Mouse (Mus musculus): Measurements from ENCODE around the gene Minar1. TPM values are rescaled to one million over a fixed set of nuclear protein-coding genes. Genes with fewer than 3 reads are reported as not detected.

Gene Minar1
- 1 to 10 TPM; 5.1 to 6.5 TPM for total RNA-seq (2021)

- peak; percentile 17 to 28 for DNase-seq (ENCODE audit: low spot score in 2 of 2)
- intact Hi-C loops (cut with DNase I): no loop called here
Observed at GRCm38 (mm10) chr9:89623006-89623760, at the start of gene Minar1. TSS of gene Minar1 (minus strand) at chr9:89623125.

- intact Hi-C loops (cut with DNase I): loop anchor here (5.0 kb wide), 1 partner anchor 118 kb away; no protein-coding TSS in a partner anchor
- peak; percentile 46 to 92 for DNase-seq (ENCODE audit: low spot score in 2 of 2)
Observed at GRCm38 (mm10) chr9:89669878-89670277, 47.0 kb upstream of the Minar1 start.

- DNase-seq (ENCODE audit: low spot score in 2 of 2): peak in 1 of 2 experiments; percentile 26
- intact Hi-C loops (cut with DNase I): no loop called here
Observed at GRCm38 (mm10) chr9:89667306-89667942, 44.5 kb upstream of the Minar1 start.

GRCm38 (mm10) chr9:89650913-89651312, 28.0 kb upstream of the Minar1 start:
- intact Hi-C loops (cut with DNase I): no loop called here
- no peak for DNase-seq (ENCODE audit: low spot score in 2 of 2)

GRCm38 (mm10) chr9:89637453-89637852, 14.5 kb upstream of the Minar1 start:
- no peak for DNase-seq (ENCODE audit: low spot score in 2 of 2)
- intact Hi-C loops (cut with DNase I): no loop called here

GRCm38 (mm10) chr9:89622296-89623005, 474 bp downstream of the Minar1 start:
- intact Hi-C loops (cut with DNase I): no loop called here
- peak in 1 of 2 experiments; percentile 12 for DNase-seq (ENCODE audit: low spot score in 2 of 2)

GRCm38 (mm10) chr9:89621750-89622149, 1.2 kb downstream of the Minar1 start:
- no peak for DNase-seq (ENCODE audit: low spot score in 2 of 2)
- intact Hi-C loops (cut with DNase I): no loop called here

GRCm38 (mm10) chr9:89620347-89620746, 2.6 kb downstream of the Minar1 start:
- intact Hi-C loops (cut with DNase I): no loop called here
- no peak for DNase-seq (ENCODE audit: low spot score in 2 of 2)

GRCm38 (mm10) chr9:89616946-89617345, 6.0 kb downstream of the Minar1 start:
- intact Hi-C loops (cut with DNase I): no loop called here
- no peak for DNase-seq (ENCODE audit: low spot score in 2 of 2)

GRCm38 (mm10) chr9:89610592-89610991, 12.3 kb downstream of the Minar1 start:
- intact Hi-C loops (cut with DNase I): no loop called here
- DNase-seq (ENCODE audit: low spot score in 2 of 2): no peak

GRCm38 (mm10) chr9:89607321-89607720, 15.6 kb downstream of the Minar1 start:
- no peak for DNase-seq (ENCODE audit: low spot score in 2 of 2)
- intact Hi-C loops (cut with DNase I): no loop called here

- no peak for DNase-seq (ENCODE audit: low spot score in 2 of 2)
- intact Hi-C loops (cut with DNase I): no loop called here
Observed at GRCm38 (mm10) chr9:89606256-89606655, 16.7 kb downstream of the Minar1 start.

GRCm38 (mm10) chr9:89601891-89602290, 21.0 kb downstream of the Minar1 start:
- DNase-seq (ENCODE audit: low spot score in 2 of 2): no peak
- intact Hi-C loops (cut with DNase I): no loop called here

- intact Hi-C loops (cut with DNase I): no loop called here
Observed at GRCm38 (mm10) chr9:89600677-89601076, 22.2 kb downstream of the Minar1 start.

GRCm38 (mm10) chr9:89597071-89597470, 25.9 kb downstream of the Minar1 start:
- intact Hi-C loops (cut with DNase I): no loop called here
- DNase-seq (ENCODE audit: low spot score in 2 of 2): no peak

More at GRCm38 (mm10) chr9:89600677-89601076, 22.2 kb downstream of the Minar1 start:
- DNase-seq (ENCODE audit: low spot score in 2 of 2): no peak

GRCm38 (mm10) chr9:89596392-89596791, 26.5 kb downstream of the Minar1 start:
- no peak for DNase-seq (ENCODE audit: low spot score in 2 of 2)
- intact Hi-C loops (cut with DNase I): no loop called here

GRCm38 (mm10) chr9:89592391-89592790, 30.5 kb downstream of the Minar1 start:
- DNase-seq (ENCODE audit: low spot score in 2 of 2): no peak
- intact Hi-C loops (cut with DNase I): no loop called here

GRCm38 (mm10) chr9:89578422-89578821, 44.5 kb downstream of the Minar1 start:
- intact Hi-C loops (cut with DNase I): no loop called here
- DNase-seq (ENCODE audit: low spot score in 2 of 2): no peak

- DNase-seq (ENCODE audit: low spot score in 2 of 2): peak; percentile 34 to 83
- intact Hi-C loops (cut with DNase I): loop anchor here (5.0 kb wide), 1 partner anchor 120 kb away; no protein-coding TSS in a partner anchor
Observed at GRCm38 (mm10) chr9:89552663-89553062, 70.3 kb downstream of the Minar1 start.

All from left cerebral cortex, postnatal 25 days (tissue).